Mouse (Mus musculus) ES-E14 (cell line): Measurements from ENCODE around the gene Clic1.

Source experiments
- CHD2 ChIP-seq: IDR thresholded peaks from 2 replicates; pipeline ENCODE4 v1.6.1; 2014; ENCODE audit warnings: mild to moderate bottlenecking, low read depth, low read length, inconsistent platforms
- HCFC1 ChIP-seq: IDR thresholded peaks from 2 replicates; pipeline ENCODE4 v1.6.1; 2012; ENCODE audit warnings: low read length, inconsistent platforms, borderline replicate concordance; ENCODE audit not compliant: insufficient read depth
- MAFK ChIP-seq: IDR thresholded peaks from 2 replicates; pipeline ENCODE4 v1.6.1; 2014; ENCODE audit warnings: mild to moderate bottlenecking, low read depth, low read length, inconsistent platforms; ENCODE audit not compliant: insufficient read depth
- ZC3H11A ChIP-seq: IDR thresholded peaks from 2 replicates; pipeline ENCODE4 v1.6.1; 2012; ENCODE audit warnings: low read depth, mild to moderate bottlenecking, inconsistent platforms, low read length, borderline replicate concordance
- ZNF384 ChIP-seq: IDR thresholded peaks from 2 replicates; pipeline ENCODE4 v1.6.1; 2012; ENCODE audit warnings: low read depth, low read length, inconsistent platforms

- TF ChIP-seq ZNF384, result no peak
- no peak for TF ChIP-seq MAFK
- no peak for TF ChIP-seq CHD2
- TF ChIP-seq HCFC1, result no peak
- TF ChIP-seq ZC3H11A, result no peak
Observed at GRCm38 (mm10) chr17:35104754-35105153, 55.0 kb downstream of the Clic1 start.
